Mouse (Mus musculus) bone marrow, adult 2 months (tissue): ENCODE data around the gene Reln.

Experiments used
- CTCF ChIP-seq: fragments of 200-500 bp; IDR thresholded peaks from 2 replicates; pipeline ENCODE4 v1.5.1; 2011; ENCODE audit warnings: low read length, control low read depth; ENCODE audit not compliant: control insufficient read depth, insufficient read depth
- POLR2A ChIP-seq: fragments of 200-500 bp; IDR thresholded peaks from 2 replicates; pipeline ENCODE4 v1.6.1; 2011; ENCODE audit warnings: low read depth, mild to moderate bottlenecking, control low read depth, low read length, borderline replicate concordance; ENCODE audit not compliant: control insufficient read depth

DNA sequence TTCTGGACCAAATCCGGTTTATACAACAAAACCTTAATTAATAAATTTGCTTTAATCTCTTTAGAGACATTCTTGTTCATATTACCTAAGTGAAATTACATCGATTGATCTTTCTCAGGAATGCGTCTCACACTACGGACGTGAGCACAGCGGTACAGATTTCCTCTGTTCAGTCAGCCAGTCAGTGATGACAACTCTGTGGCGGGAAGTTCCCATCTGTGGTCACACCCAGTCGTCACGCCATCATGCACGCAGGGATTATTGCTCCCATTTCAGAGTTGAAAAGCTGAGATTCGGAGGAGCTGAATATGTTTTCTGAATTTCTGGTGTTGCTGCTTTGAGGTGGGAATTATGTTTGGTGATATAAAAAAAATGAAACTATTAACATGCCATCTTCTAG lies 316.1 kb downstream of the Reln start:
- TF ChIP-seq POLR2A = no peak
- no peak for TF ChIP-seq CTCF
